Mouse (Mus musculus) neural tube, embryonic 12.5 days (tissue): ENCODE measurements around the gene Cacna1c. TPM values are rescaled to one million over a fixed set of nuclear protein-coding genes. Genes with fewer than 3 reads are reported as not detected.

Experiments used
- ATAC-seq: fragments of 200-750 bp; cut with Nextera tagmentation; 2 replicates; pipeline ENCODE4 v1.8.0; 2017; ENCODE audit warnings: low read depth, mild to moderate bottlenecking, moderate TSS enrichment, moderate library complexity; ENCODE audit not compliant: low FRiP score
- H3K27ac ChIP-seq: fragments of 300-500 bp; sonication (generic); 2 replicates; pipeline ENCODE4 v1.5.1; 2016
- H3K27me3 ChIP-seq: fragments of 300-500 bp; sonication (generic); replicated peaks from 2 replicates; pipeline ENCODE4 v1.6.1; 2016; ENCODE audit warnings: mild to moderate bottlenecking
- H3K36me3 ChIP-seq: fragments of 300-500 bp; sonication (generic); 2 replicates; pipeline ENCODE4 v1.6.1; 2016; ENCODE audit warnings: mild to moderate bottlenecking
- H3K4me1 ChIP-seq: fragments of 300-500 bp; sonication (generic); 2 replicates; pipeline ENCODE4 v1.6.1; 2016
- H3K4me2 ChIP-seq: fragments of 300-500 bp; sonication (generic); replicated peaks from 2 replicates; pipeline ENCODE4 v1.6.1; 2016; ENCODE audit warnings: mild to moderate bottlenecking
- H3K4me3 ChIP-seq: fragments of 300-500 bp; sonication (generic); 2 replicates; pipeline ENCODE4 v1.5.1; 2016
- H3K9ac ChIP-seq: fragments of 300-500 bp; sonication (generic); 2 replicates; pipeline ENCODE4 v1.6.1; 2016; ENCODE audit warnings: mild to moderate bottlenecking
- H3K9me3 ChIP-seq: fragments of 300-500 bp; sonication (generic); 2 replicates; pipeline ENCODE4 v1.6.1; 2016; ENCODE audit warnings: mild to moderate bottlenecking
- WGBS: fragments of 180-500 bp; shearing (Covaris S2); methylation state at CpG from one replicate; pipeline ENCODE4 v1.1.7; 2016; 5-methylcytosine and 5-hydroxymethylcytosine counted together
- polyA plus RNA-seq: library from polyadenylated mRNA; unstranded; fragments of >200 nt; fragmentation: Nextera tagmentation; extraction: Ambion mirVana; gene quantifications from 2 replicates; pipeline ENCODE4 v1.2.1, GENCODE M21; 2016

The Cacna1c gene
- polyA plus RNA-seq, 1 experiment from 2014 or later: 5.9 TPM

DNA sequence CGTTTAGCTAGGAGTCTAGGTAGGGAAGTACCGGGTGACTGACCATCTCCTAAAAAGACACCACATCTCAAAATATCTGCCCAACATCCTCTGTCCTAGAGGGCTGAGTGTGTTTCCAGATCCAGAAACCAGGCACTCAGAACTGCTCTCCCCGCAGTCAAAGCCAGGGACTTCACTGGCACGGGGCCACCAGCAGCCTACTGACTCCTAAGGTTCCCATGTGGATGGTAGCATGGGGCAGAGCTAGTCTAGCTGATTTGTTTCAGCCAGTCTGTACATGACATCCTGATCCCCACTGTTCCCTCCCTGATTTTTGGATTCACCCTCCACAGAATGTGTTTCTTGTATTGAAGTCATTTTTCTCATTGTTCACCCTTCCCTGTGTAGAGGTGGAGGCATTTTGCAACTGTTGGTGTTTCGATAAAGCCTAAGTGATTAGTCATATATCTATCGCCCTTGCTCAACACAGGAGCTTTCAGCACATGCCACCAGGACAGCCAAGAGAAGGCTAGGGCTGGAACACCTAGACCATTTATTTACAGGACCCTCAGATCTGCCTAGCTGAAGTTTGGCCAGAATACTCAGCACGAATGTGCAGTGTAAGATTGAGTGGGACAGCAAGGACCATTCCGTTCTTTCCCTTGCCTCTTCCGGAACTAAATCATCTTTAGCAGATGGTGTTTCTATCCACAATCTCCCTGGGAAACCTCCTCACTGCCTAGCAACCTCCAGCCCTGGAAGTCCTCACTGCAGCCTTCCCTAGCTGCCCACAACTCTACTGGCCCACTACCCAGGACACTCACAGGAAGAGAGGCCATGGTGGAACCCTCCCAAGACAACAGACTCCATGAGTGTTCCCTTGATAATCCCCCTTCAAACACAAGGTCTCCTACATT, 260.4 kb downstream of the Cacna1c start:
- Histone ChIP-seq H3K4me1 (peaks cover 7% of the 10 kb centered on the region; the same call in 1 of the 2 replicates), H3K36me3 (no peaks in the 10 kb centered on the region), H3K9ac (no peak overlapping the region), H3K9me3 (no peaks in the 10 kb centered on the region), H3K4me3 (no peak overlapping the region), H3K27me3 (no peaks in the 10 kb centered on the region), H3K4me2 (no peak overlapping the region), H3K27ac (no peak overlapping the region)
- 90% methylated on average over 9 of the region's 9 CpGs for WGBS
- no peak for ATAC-seq

DNA sequence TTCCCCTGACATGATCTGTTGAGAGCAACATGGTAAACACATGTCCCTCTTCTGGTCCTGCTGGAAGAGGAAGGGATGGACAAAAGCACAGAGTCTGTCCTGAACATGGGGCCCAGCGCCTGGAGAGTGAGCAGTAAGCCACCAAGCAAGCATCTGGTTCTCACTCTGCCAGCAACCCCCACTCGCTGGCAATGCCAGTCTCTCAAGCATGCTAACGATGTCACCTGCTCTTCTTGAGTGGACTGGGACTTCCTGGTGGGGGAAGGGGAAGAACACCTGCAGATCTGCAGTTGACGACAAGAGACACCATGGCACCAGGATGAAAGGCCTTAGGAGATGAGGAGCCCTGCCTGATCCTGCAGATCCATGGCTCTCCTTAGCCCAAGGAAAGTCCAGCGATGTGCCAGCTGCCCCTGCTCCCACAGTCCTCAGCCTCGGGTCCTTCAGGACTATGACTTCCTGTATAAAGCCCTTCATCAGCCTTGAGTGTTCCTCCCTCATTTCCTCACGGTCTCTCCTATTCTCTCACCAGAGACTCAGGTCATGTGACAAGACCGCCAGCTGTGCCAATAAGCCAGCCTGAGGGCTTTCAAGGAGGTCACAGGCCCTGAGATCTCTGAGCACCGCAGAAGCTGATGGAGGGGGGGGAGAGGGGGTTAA, 261.8 kb downstream of the Cacna1c start:
- no peak overlapping the region for H3K9ac ChIP-seq
- ATAC-seq: no peak
- H3K4me2 ChIP-seq: no peak overlapping the region
- 69% methylated on average over 9 of the region's 9 CpGs for WGBS
- no peaks in the 10 kb centered on the region for H3K27me3 ChIP-seq
- no peaks in the 10 kb centered on the region for H3K36me3 ChIP-seq
- no peak overlapping the region for H3K27ac ChIP-seq
- H3K4me1 ChIP-seq: peaks cover 7% of the 10 kb centered on the region; the same call in 1 of the 2 replicates
- H3K9me3 ChIP-seq: no peaks in the 10 kb centered on the region
- H3K4me3 ChIP-seq: no peak overlapping the region

DNA sequence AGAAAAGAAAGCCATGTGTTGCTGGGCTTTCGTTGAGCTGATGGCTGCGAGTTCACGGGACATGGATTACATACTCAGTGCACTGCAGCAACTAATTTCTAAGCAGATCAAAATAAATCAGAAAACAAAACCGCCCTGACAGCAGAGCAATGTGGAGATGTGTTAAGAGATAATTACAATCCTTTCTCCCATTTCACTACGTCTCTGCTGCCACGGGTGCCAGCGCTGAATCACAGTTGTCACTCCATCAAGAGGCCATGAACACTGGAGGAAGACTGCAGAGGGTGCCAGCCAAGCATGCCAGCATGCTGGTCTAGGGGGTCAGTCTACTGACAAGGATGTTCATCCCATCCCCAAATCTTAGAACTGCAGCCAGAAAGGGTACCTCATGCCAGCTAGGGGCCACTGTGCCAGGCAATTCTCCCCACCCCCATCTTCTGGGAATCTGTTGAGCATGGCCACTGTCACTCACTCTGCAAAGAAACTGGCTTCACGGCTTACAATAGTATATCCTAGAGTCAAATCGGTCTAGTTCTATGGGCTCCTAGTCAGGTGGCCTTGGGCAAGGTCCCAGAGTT, 263.1 kb downstream of the Cacna1c start:
- Histone ChIP-seq H3K36me3 (no peaks in the 10 kb centered on the region), H3K4me1 (peaks cover 7% of the 10 kb centered on the region; the same call in 1 of the 2 replicates), H3K4me3 (no peak overlapping the region), H3K4me2 (no peak overlapping the region), H3K27ac (no peak overlapping the region), H3K27me3 (no peaks in the 10 kb centered on the region), H3K9me3 (no peaks in the 10 kb centered on the region), H3K9ac (no peak overlapping the region)
- WGBS: 89% methylated on average over 9 of the region's 9 CpGs
- ATAC-seq: no peak

DNA sequence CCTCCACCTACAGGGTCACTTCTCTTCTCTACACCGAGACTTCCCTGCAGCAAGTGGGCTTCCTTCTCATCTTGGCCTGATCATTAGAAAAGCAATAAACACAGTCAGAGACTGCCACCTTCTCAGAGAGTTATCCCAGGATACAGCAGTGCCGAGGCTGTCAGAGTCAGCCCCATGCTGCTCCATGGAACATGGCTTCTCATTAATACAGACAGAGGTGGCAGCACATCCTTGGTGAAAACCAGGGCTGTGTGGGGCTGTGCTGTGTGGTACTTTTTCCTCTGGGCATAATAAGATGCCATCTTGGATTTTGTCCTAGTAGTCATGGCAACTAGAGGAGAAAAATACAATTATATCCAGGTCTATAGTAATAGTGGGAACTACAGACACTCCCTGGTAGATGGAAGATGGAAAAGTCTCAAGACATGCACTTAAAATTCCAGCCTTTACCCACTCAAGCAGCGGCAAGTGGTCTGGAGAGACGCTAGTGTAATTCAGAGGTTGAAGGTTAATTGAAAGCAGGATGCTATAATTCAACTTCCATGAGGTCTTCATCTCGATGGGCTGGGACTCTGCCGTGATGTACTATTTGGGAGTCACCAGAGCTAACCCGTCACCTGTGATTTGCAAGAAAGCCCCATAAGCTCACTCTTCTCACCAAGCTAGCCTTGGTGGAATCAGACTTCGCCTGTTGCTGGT, 264.1 kb downstream of the Cacna1c start:
- Histone ChIP-seq H3K9me3 (no peaks in the 10 kb centered on the region), H3K4me2 (no peak overlapping the region), H3K9ac (no peak overlapping the region), H3K27ac (no peak overlapping the region), H3K4me1 (peaks cover 7% of the 10 kb centered on the region), H3K36me3 (no peaks in the 10 kb centered on the region), H3K27me3 (no peaks in the 10 kb centered on the region), H3K4me3 (no peak overlapping the region)
- no peak for ATAC-seq
- 71% methylated on average over 8 of the region's 8 CpGs for WGBS

DNA sequence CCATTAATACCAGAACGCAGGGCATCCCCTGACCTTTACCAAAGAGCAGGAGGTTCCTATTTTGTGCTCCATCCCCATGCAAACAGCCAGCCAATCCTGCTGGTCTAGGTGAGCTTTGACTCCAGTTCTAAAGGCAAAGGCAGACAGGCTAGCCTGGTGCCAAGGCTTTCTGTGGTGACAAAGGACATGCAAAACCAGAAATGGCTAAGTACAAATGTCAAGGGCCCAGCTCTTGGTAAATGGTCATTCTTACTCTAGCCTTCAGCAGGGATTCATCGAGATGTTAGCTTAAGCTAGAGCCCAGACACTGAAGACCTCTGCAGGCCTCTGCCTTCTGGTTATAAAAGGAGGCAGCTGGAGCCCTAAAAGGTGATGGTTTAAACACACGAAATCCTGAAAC, 269.5 kb downstream of the Cacna1c start:
- no peaks in the 10 kb centered on the region for H3K36me3 ChIP-seq
- H3K9ac ChIP-seq: no peak overlapping the region
- H3K4me2 ChIP-seq: no peak overlapping the region
- H3K4me3 ChIP-seq: no peak overlapping the region
- no peaks in the 10 kb centered on the region for H3K9me3 ChIP-seq
- 67% methylated on average over 3 of the region's 3 CpGs for WGBS
- H3K27me3 ChIP-seq: no peaks in the 10 kb centered on the region
- H3K27ac ChIP-seq: no peak overlapping the region
- ATAC-seq: no peak
- peaks cover 5% of the 10 kb centered on the region for H3K4me1 ChIP-seq

DNA sequence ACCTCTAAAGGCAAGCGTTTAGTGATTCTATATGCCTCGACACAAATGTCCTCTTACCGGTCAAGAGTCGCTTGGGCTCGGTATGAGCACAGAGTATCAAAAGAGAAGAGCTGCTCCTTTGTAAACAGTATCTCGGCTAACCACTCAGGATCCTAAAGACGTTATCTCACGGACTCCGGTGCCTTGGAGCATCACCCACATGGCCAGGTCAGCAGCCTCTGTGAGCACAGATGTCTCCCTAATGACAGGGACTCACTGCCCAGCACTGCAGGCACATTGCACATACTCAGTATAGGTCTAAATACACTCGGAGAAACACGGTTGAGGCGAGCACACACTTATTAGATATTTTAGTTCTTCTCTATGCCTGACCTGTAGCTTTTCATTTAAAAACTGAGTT, 271.8 kb downstream of the Cacna1c start:
- H3K27ac ChIP-seq: no peak overlapping the region
- H3K36me3 ChIP-seq: no peaks in the 10 kb centered on the region
- H3K9me3 ChIP-seq: no peaks in the 10 kb centered on the region
- H3K9ac ChIP-seq: no peak overlapping the region
- 93% methylated on average over 12 of the region's 12 CpGs for WGBS
- no peak for ATAC-seq
- H3K27me3 ChIP-seq: no peaks in the 10 kb centered on the region
- peaks cover 5% of the 10 kb centered on the region for H3K4me1 ChIP-seq
- no peak overlapping the region for H3K4me2 ChIP-seq
- H3K4me3 ChIP-seq: no peak overlapping the region

DNA sequence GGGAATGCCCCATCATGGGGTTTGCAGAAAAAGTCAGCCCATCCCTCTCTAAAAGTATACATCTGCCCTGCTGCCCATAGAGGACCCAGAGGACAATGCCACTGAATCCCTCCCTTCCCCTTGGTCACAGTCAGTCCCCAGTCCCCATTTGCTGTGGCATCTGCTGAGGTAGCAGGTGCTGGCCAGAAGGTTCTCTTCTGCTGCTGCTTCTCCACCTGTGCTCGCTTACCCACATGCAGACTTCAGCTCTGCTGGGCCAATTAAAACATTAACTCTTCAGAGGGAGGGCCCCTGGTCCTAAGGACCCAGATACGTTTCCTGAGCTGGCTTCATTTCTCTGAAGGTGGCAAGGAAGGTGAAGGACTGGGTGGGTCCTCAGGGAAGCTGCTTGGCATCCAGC, 272.3 kb downstream of the Cacna1c start:
- WGBS: 64% methylated on average over 2 of the region's 2 CpGs
- Histone ChIP-seq H3K4me1 (peaks cover 5% of the 10 kb centered on the region), H3K27me3 (no peaks in the 10 kb centered on the region), H3K9me3 (no peaks in the 10 kb centered on the region), H3K27ac (no peak overlapping the region), H3K36me3 (no peaks in the 10 kb centered on the region), H3K4me3 (no peak overlapping the region), H3K9ac (no peak overlapping the region), H3K4me2 (no peak overlapping the region)
- ATAC-seq: no peak

DNA sequence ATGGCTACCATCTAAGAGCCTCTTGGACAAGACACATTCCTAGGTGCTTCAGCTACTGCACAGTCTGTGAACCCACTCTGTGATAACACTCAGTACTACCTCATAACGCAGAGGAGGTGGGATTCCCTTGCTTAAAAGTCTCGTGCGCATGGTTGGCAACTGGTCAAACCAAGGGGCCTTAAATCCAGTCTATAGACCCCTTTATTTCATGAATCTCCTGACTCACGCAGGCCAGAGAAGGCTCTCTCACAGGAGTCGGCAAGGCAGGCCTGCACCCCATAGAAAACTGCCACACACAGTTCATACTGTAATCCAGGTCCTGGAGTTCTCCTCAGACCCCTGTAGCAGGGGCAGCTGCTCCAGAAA, 273.0 kb downstream of the Cacna1c start:
- ATAC-seq: no peak
- no peaks in the 10 kb centered on the region for H3K36me3 ChIP-seq
- H3K4me3 ChIP-seq: no peak overlapping the region
- H3K27me3 ChIP-seq: no peaks in the 10 kb centered on the region
- WGBS: 85% methylated on average over 5 of the region's 5 CpGs
- H3K9ac ChIP-seq: no peak overlapping the region
- no peaks in the 10 kb centered on the region for H3K9me3 ChIP-seq
- H3K4me2 ChIP-seq: no peak overlapping the region
- peaks cover 5% of the 10 kb centered on the region for H3K4me1 ChIP-seq
- H3K27ac ChIP-seq: no peak overlapping the region

DNA sequence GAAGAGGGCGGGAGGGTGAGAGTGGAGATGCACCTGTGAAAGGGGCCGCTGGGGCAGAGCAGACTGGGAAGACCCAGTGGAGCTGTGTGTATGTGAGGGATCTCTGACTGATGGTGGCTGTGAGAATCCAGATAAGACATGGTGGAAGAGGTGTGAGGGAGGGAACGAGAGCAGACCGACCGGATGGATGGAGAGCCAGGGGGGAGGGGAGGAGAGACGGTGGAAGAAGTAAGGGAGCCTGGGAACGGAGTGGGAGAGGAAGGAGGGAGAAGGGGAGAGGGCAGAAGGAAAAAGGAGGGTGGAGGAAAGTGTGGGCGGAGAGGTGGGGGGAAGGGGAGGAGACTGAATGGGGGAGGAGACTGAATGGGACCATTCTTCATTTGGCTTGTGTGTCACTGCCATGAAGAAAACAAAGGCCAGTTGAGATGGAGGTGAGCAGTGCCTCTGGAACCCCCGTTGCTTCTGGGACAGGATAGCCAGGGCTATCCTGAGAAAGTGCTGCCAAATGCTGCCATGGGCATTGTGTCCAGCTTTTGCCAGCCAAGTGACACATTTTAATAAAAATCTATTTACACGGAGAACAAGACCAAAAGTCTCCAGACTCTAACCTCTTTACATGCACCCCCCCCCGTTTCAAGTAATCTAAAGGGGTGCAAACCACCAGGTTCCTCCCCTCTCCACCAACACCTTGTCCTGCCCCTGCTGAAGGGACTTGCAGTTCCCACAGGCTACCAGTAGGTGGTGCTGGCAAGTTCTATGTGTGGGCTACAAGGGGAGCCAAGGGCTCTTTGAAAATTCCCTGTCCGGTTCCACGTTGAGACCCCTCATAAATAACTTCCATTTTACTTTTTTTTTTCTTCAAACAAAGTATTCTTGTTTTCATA, 273.6 kb downstream of the Cacna1c start:
- H3K9me3 ChIP-seq: no peaks in the 10 kb centered on the region
- no peak overlapping the region for H3K4me3 ChIP-seq
- ATAC-seq: peak; percentile 62
- H3K9ac ChIP-seq: no peak overlapping the region
- peaks cover 5% of the 10 kb centered on the region for H3K4me1 ChIP-seq
- no peaks in the 10 kb centered on the region for H3K27me3 ChIP-seq
- no peak overlapping the region for H3K27ac ChIP-seq
- H3K36me3 ChIP-seq: no peaks in the 10 kb centered on the region
- H3K4me2 ChIP-seq: no peak overlapping the region; the same call in 1 of the 2 replicates
- WGBS: 29% methylated on average over 13 of the region's 13 CpGs

DNA sequence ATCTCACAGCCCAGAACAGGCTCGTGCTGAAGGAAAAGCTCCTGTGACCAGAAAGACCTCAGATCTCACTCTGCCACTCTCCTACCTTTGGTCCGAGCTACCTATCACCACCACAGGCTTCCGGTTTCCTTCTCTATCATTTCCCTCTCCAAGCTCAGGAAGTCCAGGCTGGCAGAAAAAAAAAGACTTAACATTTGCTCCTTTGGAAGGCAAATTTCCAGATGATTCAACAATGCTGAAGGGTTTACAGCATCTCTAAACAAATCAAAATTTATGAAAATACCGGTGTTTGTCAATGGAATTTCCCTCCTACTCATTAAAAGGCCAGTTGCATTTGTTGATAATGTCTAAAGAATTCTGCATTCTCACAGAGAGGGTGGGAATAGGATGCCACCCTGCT, 288.0 kb downstream of the Cacna1c start:
- H3K4me3 ChIP-seq: no peak overlapping the region
- H3K27me3 ChIP-seq: no peaks in the 10 kb centered on the region
- WGBS: 79% methylated on average over 4 of the region's 4 CpGs
- no peaks in the 10 kb centered on the region for H3K4me1 ChIP-seq
- H3K4me2 ChIP-seq: no peak overlapping the region
- no peak for ATAC-seq
- H3K9me3 ChIP-seq: no peaks in the 10 kb centered on the region
- H3K27ac ChIP-seq: no peak overlapping the region
- H3K36me3 ChIP-seq: no peaks in the 10 kb centered on the region
- H3K9ac ChIP-seq: no peak overlapping the region

DNA sequence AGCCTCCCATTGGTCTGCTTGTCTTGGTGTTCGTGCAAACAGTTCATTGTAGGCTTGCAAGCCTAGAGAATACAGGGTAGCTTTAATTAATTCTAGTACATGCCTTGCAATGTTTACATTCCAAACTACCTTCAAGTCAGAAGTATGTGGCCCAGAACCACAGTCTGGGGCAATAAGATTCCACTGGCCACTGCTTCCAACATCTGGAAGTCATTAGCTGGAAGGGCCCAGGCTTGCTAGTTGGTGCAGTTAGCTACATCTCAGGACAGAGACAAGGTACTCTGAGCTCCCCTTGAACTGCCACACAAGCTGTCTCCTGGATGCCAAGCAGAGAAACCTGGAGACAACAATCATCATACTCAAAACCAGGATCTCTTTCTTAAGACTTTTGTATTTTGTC, 288.5 kb downstream of the Cacna1c start:
- H3K9me3 ChIP-seq: no peaks in the 10 kb centered on the region
- H3K27ac ChIP-seq: no peak overlapping the region
- 62% methylated on average over 1 of the region's 1 CpGs for WGBS
- no peaks in the 10 kb centered on the region for H3K4me1 ChIP-seq
- H3K36me3 ChIP-seq: no peaks in the 10 kb centered on the region
- H3K27me3 ChIP-seq: no peaks in the 10 kb centered on the region
- H3K9ac ChIP-seq: no peak overlapping the region
- no peak for ATAC-seq
- H3K4me3 ChIP-seq: no peak overlapping the region
- no peak overlapping the region for H3K4me2 ChIP-seq
